Mouse (Mus musculus): ENCODE data around the gene Bex2. TPM values are rescaled to one million over a fixed set of nuclear protein-coding genes. Genes with fewer than 3 reads are reported as not detected.

The Bex2 gene
- polyA plus RNA-seq, 1 experiment from 2014 or later, result 55.6 TPM

DNA sequence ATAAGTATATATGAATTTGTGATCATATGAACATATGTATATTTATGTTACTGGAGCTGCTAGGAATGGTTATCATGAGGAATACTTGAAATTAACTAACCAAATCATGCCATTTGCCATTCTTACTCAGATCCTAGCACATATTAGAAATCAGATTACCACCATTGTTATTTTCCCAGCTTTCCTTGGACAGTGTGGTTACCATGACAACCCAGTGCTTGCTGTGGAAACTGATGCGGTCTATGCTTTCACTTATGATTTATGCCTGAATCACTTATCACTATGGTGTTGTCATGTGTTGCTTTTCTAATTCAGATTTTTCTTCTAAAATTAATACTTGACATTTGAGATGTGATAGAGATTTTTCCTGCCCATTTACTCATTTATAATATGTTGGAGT is 37.7 kb downstream of the Bex2 start:
- no peak for ATAC-seq (ENCODE audit: insufficient read depth)
- Histone ChIP-seq H3K4me2 (no peak overlapping the region), H3K27ac (ENCODE audit: low read depth) (no peak overlapping the region), H3K4me1 (ENCODE audit: insufficient read depth) (no peaks in the 10 kb centered on the region), H3K4me3 (ENCODE audit: low read depth, low read length) (no peak overlapping the region), H3K9ac (no peak overlapping the region), H3K36me3 (ENCODE audit: insufficient read depth) (no peaks in the 10 kb centered on the region), H3K27me3 (ENCODE audit: insufficient read depth, low read length) (no peaks in the 10 kb centered on the region), H3K9me3 (ENCODE audit: low read depth, low read length) (no peaks in the 10 kb centered on the region)
- no peak for TF ChIP-seq CTCF (IDR thresholded peaks at IDR 0.05; ENCODE audit: low read depth)
- no peak for DNase-seq
- 53% methylated on average over 1 of the region's 1 CpGs for WGBS

Other genes with a start within 250 kb of the Bex2 start
- 19.6 and 22.1 TPM in 2 replicates for gene Gprasp2, start 229.2 kb downstream of the Bex2 start, polyA plus RNA-seq (2014; fragmentation: Nextera tagmentation; extraction: Ambion mirVana)
- gene Arxes2, start 74.4 kb downstream of the Bex2 start, polyA plus RNA-seq (2014; fragmentation: Nextera tagmentation; extraction: Ambion mirVana), result 66.9 and 68.9 TPM in 2 replicates
- 31.1 and 32.9 TPM in 2 replicates for gene Arxes1, start 34.9 kb downstream of the Bex2 start, polyA plus RNA-seq (2014; fragmentation: Nextera tagmentation; extraction: Ambion mirVana)
- 0.12 TPM in 1 of 2 replicates, not detected in the other for gene Nxf3, start 17.0 kb upstream of the Bex2 start, polyA plus RNA-seq (2014; fragmentation: Nextera tagmentation; extraction: Ambion mirVana)
- gene Bex4, start 70.8 kb upstream of the Bex2 start, polyA plus RNA-seq (2014; fragmentation: Nextera tagmentation; extraction: Ambion mirVana), result 128 and 138 TPM in 2 replicates
- 193 and 206 TPM in 2 replicates for gene Tceal8, start 104.1 kb upstream of the Bex2 start, polyA plus RNA-seq (2014; fragmentation: Nextera tagmentation; extraction: Ambion mirVana)
- 1.1 and 1.6 TPM in 2 replicates for gene Tceal5, start 135.6 kb upstream of the Bex2 start, polyA plus RNA-seq (2014; fragmentation: Nextera tagmentation; extraction: Ambion mirVana)
- gene Tceal7, start 146.5 kb upstream of the Bex2 start, polyA plus RNA-seq (2014; fragmentation: Nextera tagmentation; extraction: Ambion mirVana), result 0.20 and 0.51 TPM in 2 replicates
- 82.9 and 85.9 TPM in 2 replicates for gene Bex1, start 147.3 kb upstream of the Bex2 start, polyA plus RNA-seq (2014; fragmentation: Nextera tagmentation; extraction: Ambion mirVana)
- gene Tceal9, start 176.8 kb upstream of the Bex2 start, polyA plus RNA-seq (2014; fragmentation: Nextera tagmentation; extraction: Ambion mirVana), result 592 and 639 TPM in 2 replicates
- 513 and 523 TPM in 2 replicates for gene Bex3, start 202.0 kb upstream of the Bex2 start, polyA plus RNA-seq (2014; fragmentation: Nextera tagmentation; extraction: Ambion mirVana)